9 mouse cellular contexts compared by ENCODE assay signal in genomic region chr2:147193271-147194255, GRCm38 (mm10). TPM values are rescaled to one million over a fixed set of nuclear protein-coding genes. Genes with fewer than 3 reads are reported as not detected.
DNase-seq lines count a peak whose midpoint lies in the region; ATAC-seq lines count a peak whose summit lies in the region.
"Had no signal": no experiment of that assay in that cellular context is flagged by ENCODE, and none has a peak within 500 bp of the region (broad histone marks: within the 10 kb centered on the region; RNA-seq: fewer than 3 reads in every experiment).

Gene Nkx2-2 (minus strand): TSS chr2:147194243.

- no peak for DNase-seq in heart, embryonic 10.5 days (ENCODE audit: low spot score)
- no peak for DNase-seq in heart, adult 8-10 months (ENCODE audit: low spot score)
- DNase-seq in Muller cell, postnatal 12 days (ENCODE audit: inconsistent ontology term): peak; percentile 61
- DNase-seq in forebrain, embryonic 14.5 days (ENCODE audit: low spot score): no peak
- no peak for DNase-seq in thymus, adult 18-20 months
- no peak for DNase-seq in cerebellum, adult 11-12 months
- no peak for DNase-seq in cerebellum, adult 18-20 months

- no peak within 1 kb of the TSS for H3K27ac ChIP-seq in heart, embryonic 10.5 days
- H3K27ac ChIP-seq in forebrain, embryonic 14.5 days (ENCODE audit: low read depth, low read length): no peak within 1 kb of the TSS
- H3K27ac ChIP-seq in liver, embryonic 15.5 days (replicated peaks): no peak within 1 kb of the TSS

- H3K36me3 ChIP-seq in heart, embryonic 10.5 days: no peaks in the 10 kb centered on the region
- H3K36me3 ChIP-seq in forebrain, embryonic 14.5 days (ENCODE audit: control insufficient read depth, insufficient read depth, low read length): no peaks in the 10 kb centered on the region
- H3K36me3 ChIP-seq in liver, embryonic 15.5 days (replicated peaks): no peaks in the 10 kb centered on the region

- H3K4me2 ChIP-seq in forebrain, embryonic 14.5 days (ENCODE audit: low read length): peak within 1 kb of the TSS; percentile 45
- peak within 1 kb of the TSS; percentile 23 for H3K4me2 ChIP-seq in liver, embryonic 15.5 days

- under 1% methylated on average over 46 of the region's 54 CpGs for WGBS in heart, embryonic 10.5 days
- WGBS in forebrain, embryonic 14.5 days: under 1% methylated on average over 54 of the region's 54 CpGs
- 1% methylated on average over 54 of the region's 54 CpGs for WGBS in liver, embryonic 15.5 days (ENCODE audit: insufficient replicate concordance)

- H3K4me3 ChIP-seq in heart, embryonic 10.5 days: peak within 1 kb of the TSS; percentile 60
- H3K4me3 ChIP-seq in forebrain, embryonic 14.5 days (ENCODE audit: low read depth, low read length): peak within 1 kb of the TSS; percentile 26
- 0 out of 2 replicates have a peak within 1 kb of the TSS, but pooled peaks have one; percentile 10 for H3K4me3 ChIP-seq in liver, embryonic 15.5 days (replicated peaks)

- H3K9me3 ChIP-seq in heart, embryonic 10.5 days: no peaks in the 10 kb centered on the region
- H3K9me3 ChIP-seq in forebrain, embryonic 14.5 days (replicated peaks; ENCODE audit: control insufficient read depth, low read length): no peaks in the 10 kb centered on the region
- no peaks in the 10 kb centered on the region for H3K9me3 ChIP-seq in liver, embryonic 15.5 days (replicated peaks)

- H3K4me1 ChIP-seq in heart, embryonic 10.5 days: peaks cover 23% of the 10 kb centered on the region
- peaks cover 8% of the 10 kb centered on the region for H3K4me1 ChIP-seq in forebrain, embryonic 14.5 days (ENCODE audit: control insufficient read depth, insufficient read depth, low read length)
- 0 out of 2 replicates have a peak, but pooled peaks cover 5% of the 10 kb centered on the region for H3K4me1 ChIP-seq in liver, embryonic 15.5 days (replicated peaks)

- no peak within 1 kb of the TSS; the same call in 1 of the 2 replicates for H3K9ac ChIP-seq in forebrain, embryonic 14.5 days (ENCODE audit: low read length)
- H3K9ac ChIP-seq in liver, embryonic 15.5 days: no peak within 1 kb of the TSS

- ATAC-seq in forebrain, embryonic 14.5 days: no peak
- ATAC-seq in liver, embryonic 15.5 days (ENCODE audit: insufficient read depth): no peak

- peaks cover 98% of the 10 kb centered on the region for H3K27me3 ChIP-seq in heart, embryonic 10.5 days (ENCODE audit: insufficient read depth, poor library complexity, severe bottlenecking)
- H3K27me3 ChIP-seq in forebrain, embryonic 14.5 days (replicated peaks; ENCODE audit: control insufficient read depth, insufficient read depth, low read length): peaks cover 93% of the 10 kb centered on the region
- peaks cover 96% of the 10 kb centered on the region for H3K27me3 ChIP-seq in liver, embryonic 15.5 days

RNA-seq across cellular contexts. Expression of gene Nkx2-2, which starts in this region (rescaled TPM):
- 0.08 TPM in 1 of 2 replicates, not detected in the other for polyA plus RNA-seq in heart, embryonic 10.5 days (2016; fragmentation: Nextera tagmentation; extraction: Ambion mirVana)
- not detected for total RNA-seq in heart, adult 8-10 months (2022)
- 3.2 and 5.1 TPM in 2 replicates for polyA plus RNA-seq in forebrain, embryonic 14.5 days (2014; fragmentation: Nextera tagmentation; extraction: Ambion mirVana)
- polyA plus RNA-seq in liver, embryonic 15.5 days (2015; fragmentation: Nextera tagmentation; extraction: Ambion mirVana): not detected in 2 replicates
- total RNA-seq: hematopoietic stem cell, adult 5-6 weeks had no signal

Comparison
In these comparisons a context has a peak if more than half of its experiments do, and no peak if none do; other contexts are left out.
1. H3K4me3 ChIP-seq: peak in every context shown above with its lines; median percentile 60 in heart, embryonic 10.5 days; 26 in forebrain, embryonic 14.5 days; 10 in liver, embryonic 15.5 days.